In genomic region chr3:133158260-133158659, GRCm38 (mm10) we compare ENCODE assay signal across 15 mouse cellular contexts.
DNase-seq lines count a peak whose midpoint lies in the region; ATAC-seq lines count a peak whose summit lies in the region.
"Had no signal": no experiment of that assay in that cellular context is flagged by ENCODE, and none has a peak within 500 bp of the region (broad histone marks: within the 10 kb centered on the region; RNA-seq: fewer than 3 reads in every experiment).

No protein-coding gene starts in this region.

- ATAC-seq in forebrain, embryonic 14.5 days: no peak
- no peak for ATAC-seq in forebrain, embryonic 12.5 days (ENCODE audit: low FRiP score)
- ATAC-seq: hindbrain, embryonic 16.5 days had no signal

- no peaks in the 10 kb centered on the region for H3K36me3 ChIP-seq in forebrain, embryonic 14.5 days (ENCODE audit: control insufficient read depth, insufficient read depth, low read length)
- H3K36me3 ChIP-seq in forebrain, embryonic 12.5 days (replicated peaks): no peaks in the 10 kb centered on the region
- H3K36me3 ChIP-seq: forebrain, embryonic 10.5 days had no signal

- peaks cover 4% of the 10 kb centered on the region; the same call in 1 of the 2 replicates for H3K4me1 ChIP-seq in forebrain, embryonic 14.5 days (ENCODE audit: control insufficient read depth, insufficient read depth, low read length)
- peaks cover 3% of the 10 kb centered on the region; the same call in 1 of the 2 replicates for H3K4me1 ChIP-seq in forebrain, embryonic 12.5 days
- H3K4me1 ChIP-seq: forebrain, embryonic 10.5 days had no signal

- H3K27me3 ChIP-seq in forebrain, embryonic 14.5 days (replicated peaks; ENCODE audit: control insufficient read depth, insufficient read depth, low read length): no peaks in the 10 kb centered on the region
- no peaks in the 10 kb centered on the region for H3K27me3 ChIP-seq in forebrain, embryonic 12.5 days

- DNase-seq in forebrain, embryonic 14.5 days (ENCODE audit: low spot score): peak; percentile 11
- DNase-seq in brain, adult 2 months (ENCODE audit: low read depth, low spot score): peak; percentile 49
- DNase-seq in cerebellum, adult 9-10 months: peak; percentile 58
- peak; percentile 28 to 42 for DNase-seq in kidney, adult 8-10 months
- no peak for DNase-seq in right cerebral cortex, adult 2 months (ENCODE audit: low spot score in 2 of 2)
- DNase-seq in layer of hippocampus, postnatal 36 days: no peak
- DNase-seq in adrenal gland, postnatal 10 days: no peak
- DNase-seq: adrenal gland, postnatal 36 days; B cell, adult 2 months; gastrocnemius, postnatal 36 days; right cerebral cortex, postnatal 14 days; thymus, postnatal 4 days had no signal

- H3K4me3 ChIP-seq in forebrain, embryonic 14.5 days (ENCODE audit: low read depth, low read length): no peak overlapping the region
- H3K4me3 ChIP-seq in forebrain, embryonic 12.5 days (replicated peaks): no peak overlapping the region
- H3K4me3 ChIP-seq: forebrain, embryonic 10.5 days had no signal

- H3K4me2 ChIP-seq in forebrain, embryonic 14.5 days (ENCODE audit: low read length): no peak overlapping the region
- no peak overlapping the region for H3K4me2 ChIP-seq in forebrain, embryonic 12.5 days

- H3K9me3 ChIP-seq in forebrain, embryonic 14.5 days (replicated peaks; ENCODE audit: control insufficient read depth, low read length): no peaks in the 10 kb centered on the region
- H3K9me3 ChIP-seq in forebrain, embryonic 12.5 days: no peaks in the 10 kb centered on the region
- H3K9me3 ChIP-seq: forebrain, embryonic 10.5 days had no signal

- H3K9ac ChIP-seq in forebrain, embryonic 14.5 days (ENCODE audit: low read length): no peak overlapping the region
- H3K9ac ChIP-seq in forebrain, embryonic 12.5 days: no peak overlapping the region

- H3K27ac ChIP-seq in forebrain, embryonic 14.5 days (ENCODE audit: low read depth, low read length): no peak overlapping the region
- H3K27ac ChIP-seq in forebrain, embryonic 12.5 days: no peak overlapping the region
- H3K27ac ChIP-seq: forebrain, embryonic 10.5 days had no signal

- 84% methylated on average over 5 of the region's 5 CpGs for WGBS in forebrain, embryonic 14.5 days
- WGBS in forebrain, embryonic 12.5 days: 92% methylated on average over 5 of the region's 5 CpGs

Comparison
In these comparisons a context has a peak if more than half of its experiments do, and no peak if none do; other contexts are left out.
1. DNase-seq: peak in forebrain, embryonic 14.5 days (single experiment), brain, adult 2 months (single experiment), cerebellum, adult 9-10 months (single experiment) and kidney, adult 8-10 months (2 of 2); none in right cerebral cortex, adult 2 months (0 of 2), layer of hippocampus, postnatal 36 days (0 of 2) and adrenal gland, postnatal 10 days (single experiment).